Mouse (Mus musculus) brain, embryonic 18.5 days (tissue): ENCODE measurements at regions not wholly inside any gene's neighbourhood (a gene's known extent, or its start where the extent isn't known, plus 50 kb on each side); places are given as distances from the start of the nearest gene placed in this dataset.

Experiments
- DNase-seq: peaks from one replicate; pipeline ENCODE4 v3.0.0-alpha.2; 2012; ENCODE audit warnings: low read depth, low spot score

- DNase-seq, result no peak
Observed at GRCm38 (mm10) chr2:106256012-106256411, 252.7 kb upstream of the Dnajc24 start.

GRCm38 (mm10) chr2:106234358-106234757 is 231.0 kb upstream of the Dnajc24 start:
- no peak for DNase-seq

- DNase-seq, result no peak
Observed at GRCm38 (mm10) chr2:106231136-106231535, 227.8 kb upstream of the Dnajc24 start.

GRCm38 (mm10) chr2:106230021-106230420 is 226.7 kb upstream of the Dnajc24 start:
- no peak for DNase-seq

- no peak for DNase-seq
Observed at GRCm38 (mm10) chr2:106228249-106228648, 224.9 kb upstream of the Dnajc24 start.

- no peak for DNase-seq
Observed at GRCm38 (mm10) chr2:106216169-106216568, 212.8 kb upstream of the Dnajc24 start.

GRCm38 (mm10) chr2:106213740-106214139 is 210.4 kb upstream of the Dnajc24 start:
- no peak for DNase-seq

- no peak for DNase-seq
Observed at GRCm38 (mm10) chr2:106210773-106211172, 207.4 kb upstream of the Dnajc24 start.

- no peak for DNase-seq
Observed at GRCm38 (mm10) chr2:106208767-106209250, 205.5 kb upstream of the Dnajc24 start.

- DNase-seq, result no peak
Observed at GRCm38 (mm10) chr2:106200130-106200529, 196.8 kb upstream of the Dnajc24 start.

GRCm38 (mm10) chr2:106195170-106195569 is 191.8 kb upstream of the Dnajc24 start:
- no peak for DNase-seq

- DNase-seq, result peak; percentile 72
Observed at GRCm38 (mm10) chr2:106194369-106195023, 191.1 kb upstream of the Dnajc24 start.

- no peak for DNase-seq
Observed at GRCm38 (mm10) chr2:106193889-106194347, 190.6 kb upstream of the Dnajc24 start.

- DNase-seq, result no peak
Observed at GRCm38 (mm10) chr2:106190579-106191322, 187.4 kb upstream of the Dnajc24 start.

GRCm38 (mm10) chr2:106183651-106184050 is 180.3 kb upstream of the Dnajc24 start:
- no peak for DNase-seq

- DNase-seq, result no peak
Observed at GRCm38 (mm10) chr2:106182051-106182450, 178.7 kb upstream of the Dnajc24 start.

GRCm38 (mm10) chr2:106162681-106163080 is 159.3 kb upstream of the Dnajc24 start:
- DNase-seq, result no peak

- no peak for DNase-seq
Observed at GRCm38 (mm10) chr2:106161877-106162276, 158.5 kb upstream of the Dnajc24 start.

GRCm38 (mm10) chr2:106149701-106150100 is 146.4 kb upstream of the Dnajc24 start:
- no peak for DNase-seq

GRCm38 (mm10) chr2:106140931-106141330 is 137.6 kb upstream of the Dnajc24 start:
- no peak for DNase-seq

GRCm38 (mm10) chr2:106101002-106101401 is 97.7 kb upstream of the Dnajc24 start:
- no peak for DNase-seq

- no peak for DNase-seq
Observed at GRCm38 (mm10) chr2:106086121-106086520, 82.8 kb upstream of the Dnajc24 start.
